Mouse (Mus musculus): Measurements from ENCODE around the gene Hoxc10.

DNA sequence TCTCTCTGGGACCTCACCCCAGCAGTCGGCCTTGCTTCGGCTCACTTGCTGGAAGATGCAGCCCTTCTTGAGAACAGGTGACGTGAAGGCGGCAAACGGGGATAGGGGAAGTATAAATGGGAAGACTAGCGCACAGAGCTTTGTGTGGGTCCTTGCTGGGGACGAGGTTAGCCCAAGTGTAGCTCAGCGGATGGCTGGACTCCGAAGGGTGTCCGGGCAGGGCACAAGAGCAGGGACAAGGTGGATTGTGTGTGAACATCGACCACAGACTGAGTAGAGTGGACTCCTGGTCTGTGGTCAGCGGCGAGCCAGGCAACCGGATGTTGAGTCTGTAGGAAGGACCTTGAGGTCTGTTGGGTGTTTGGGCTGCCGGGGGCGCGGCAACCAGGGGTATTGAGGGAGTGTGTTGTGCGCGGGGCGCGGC, 9.1 kb downstream of the Hoxc10 start:
- TF ChIP-seq CTCF (IDR thresholded peaks at IDR 0.05; ENCODE audit: low read depth, low read length) = no peak
- no peak for TF ChIP-seq POLR2A (IDR thresholded peaks at IDR 0.05; ENCODE audit: borderline replicate concordance, low read depth, low read length)

All from bone marrow macrophage, adult 2 months (primary cell).